Mouse (Mus musculus): Measurements from ENCODE around the gene 1810062G17Rik. TPM values are rescaled to one million over a fixed set of nuclear protein-coding genes. Genes with fewer than 3 reads are reported as not detected.

Gene 1810062G17Rik
- polyA plus RNA-seq, 1 experiment from 2014 or later: 1.2 TPM

GRCm38 (mm10) chr3:36455566-36455965 is 20.2 kb upstream of the 1810062G17Rik start:
- Histone ChIP-seq H3K36me3 (peaks cover 87% of the 10 kb centered on the region), H3K4me2 (no peak overlapping the region), H3K4me1 (replicated peaks) (0 out of 2 replicates have a peak, but pooled peaks cover 2% of the 10 kb centered on the region), H3K4me3 (no peak overlapping the region), H3K9me3 (replicated peaks) (no peaks in the 10 kb centered on the region), H3K27me3 (replicated peaks) (no peaks in the 10 kb centered on the region), H3K27ac (ENCODE audit: poor library complexity, severe bottlenecking) (no peak overlapping the region), H3K9ac (no peak overlapping the region)
- no peak for ATAC-seq (ENCODE audit: insufficient number of reproducible peaks, low FRiP score)
- WGBS: 78% methylated on average over 3 of the region's 3 CpGs

GRCm38 (mm10) chr3:36460717-36461116 is 15.0 kb upstream of the 1810062G17Rik start:
- Histone ChIP-seq H3K9ac (no peak overlapping the region), H3K9me3 (replicated peaks) (no peaks in the 10 kb centered on the region), H3K36me3 (peaks cover 78% of the 10 kb centered on the region), H3K4me3 (no peak overlapping the region), H3K4me2 (no peak overlapping the region), H3K27ac (ENCODE audit: poor library complexity, severe bottlenecking) (no peak overlapping the region), H3K4me1 (replicated peaks) (peaks cover 9% of the 10 kb centered on the region; the same call in 1 of the 2 replicates), H3K27me3 (replicated peaks) (no peaks in the 10 kb centered on the region)
- no peak for ATAC-seq (ENCODE audit: insufficient number of reproducible peaks, low FRiP score)
- 92% methylated on average over 7 of the region's 7 CpGs for WGBS

- no peaks in the 10 kb centered on the region for H3K27me3 ChIP-seq (replicated peaks)
- H3K4me3 ChIP-seq: no peak overlapping the region
- no peak for ATAC-seq (ENCODE audit: insufficient number of reproducible peaks, low FRiP score)
- no peaks in the 10 kb centered on the region for H3K9me3 ChIP-seq (replicated peaks)
- H3K36me3 ChIP-seq: peaks cover 71% of the 10 kb centered on the region
- H3K4me1 ChIP-seq (replicated peaks): peaks cover 19% of the 10 kb centered on the region
- H3K9ac ChIP-seq: no peak overlapping the region
- H3K4me2 ChIP-seq: no peak overlapping the region
- H3K27ac ChIP-seq (ENCODE audit: poor library complexity, severe bottlenecking): no peak overlapping the region
- WGBS: 87% methylated on average over 5 of the region's 5 CpGs
These were observed 13.9 kb upstream of the 1810062G17Rik start for GRCm38 (mm10) chr3:36461819-36462218.

- no peaks in the 10 kb centered on the region for H3K27me3 ChIP-seq (replicated peaks)
- H3K9ac ChIP-seq: no peak overlapping the region
- H3K9me3 ChIP-seq (replicated peaks): no peaks in the 10 kb centered on the region
- no peak overlapping the region for H3K4me2 ChIP-seq
- WGBS: 30% methylated on average over 1 of the region's 1 CpGs
- no peak for ATAC-seq (ENCODE audit: insufficient number of reproducible peaks, low FRiP score)
- H3K4me3 ChIP-seq: no peak overlapping the region
- peaks cover 66% of the 10 kb centered on the region for H3K36me3 ChIP-seq
- H3K4me1 ChIP-seq (replicated peaks): peaks cover 24% of the 10 kb centered on the region
- no peak overlapping the region for H3K27ac ChIP-seq (ENCODE audit: poor library complexity, severe bottlenecking)
These were observed 13.4 kb upstream of the 1810062G17Rik start for GRCm38 (mm10) chr3:36462348-36462747.

DNA sequence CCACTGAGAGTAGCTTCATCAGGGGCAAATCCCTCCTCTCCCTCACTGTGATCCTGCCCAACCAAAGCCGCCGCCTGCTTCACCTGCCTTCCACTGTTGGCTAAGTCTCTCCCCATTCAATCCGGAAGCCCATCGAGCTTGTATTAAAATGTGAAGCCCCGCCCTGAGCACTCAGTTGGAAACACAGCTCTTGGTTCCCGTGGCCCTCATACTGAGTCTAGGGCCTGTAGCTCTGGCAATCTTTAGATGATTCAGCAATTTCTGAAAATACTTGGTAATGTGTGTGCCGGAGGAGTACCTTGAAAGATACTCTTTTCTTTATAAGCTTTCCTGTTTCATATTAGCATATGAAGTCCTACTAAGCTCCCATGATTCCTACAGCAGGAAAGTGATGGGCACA is 10.2 kb upstream of the 1810062G17Rik start:
- no peaks in the 10 kb centered on the region for H3K27me3 ChIP-seq (replicated peaks)
- no peak overlapping the region for H3K9ac ChIP-seq
- peaks cover 50% of the 10 kb centered on the region for H3K4me1 ChIP-seq (replicated peaks)
- peaks cover 44% of the 10 kb centered on the region for H3K36me3 ChIP-seq
- no peaks in the 10 kb centered on the region for H3K9me3 ChIP-seq (replicated peaks)
- WGBS: 59% methylated on average over 7 of the region's 7 CpGs
- ATAC-seq (ENCODE audit: insufficient number of reproducible peaks, low FRiP score): no peak
- no peak overlapping the region for H3K4me3 ChIP-seq
- H3K4me2 ChIP-seq: no peak overlapping the region
- H3K27ac ChIP-seq (ENCODE audit: poor library complexity, severe bottlenecking): no peak overlapping the region

DNA sequence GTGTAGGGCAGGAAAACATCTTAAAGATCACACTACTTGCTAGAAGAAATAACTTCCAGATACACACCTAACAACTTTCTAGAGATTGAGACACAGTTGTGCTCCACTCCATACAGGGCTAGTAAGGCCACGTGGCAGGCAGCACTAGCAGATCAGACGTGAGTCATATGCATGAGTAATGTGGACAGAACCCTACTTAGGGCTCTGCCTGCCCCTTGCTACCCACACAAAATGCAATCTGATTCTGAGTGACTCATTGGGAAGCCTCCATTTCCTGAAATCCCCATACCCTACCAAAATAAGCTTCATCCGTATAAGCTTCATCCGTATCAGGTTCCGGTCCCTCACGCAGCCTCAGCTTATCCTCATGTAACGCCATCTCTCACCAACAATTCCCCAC is 8.1 kb upstream of the 1810062G17Rik start:
- 58% methylated on average over 7 of the region's 7 CpGs for WGBS
- Histone ChIP-seq H3K27me3 (replicated peaks) (no peaks in the 10 kb centered on the region), H3K4me3 (no peak overlapping the region), H3K9ac (no peak overlapping the region), H3K36me3 (peaks cover 25% of the 10 kb centered on the region), H3K9me3 (replicated peaks) (no peaks in the 10 kb centered on the region), H3K4me2 (no peak overlapping the region), H3K27ac (ENCODE audit: poor library complexity, severe bottlenecking) (no peak overlapping the region), H3K4me1 (replicated peaks) (peaks cover 66% of the 10 kb centered on the region)
- no peak for ATAC-seq (ENCODE audit: insufficient number of reproducible peaks, low FRiP score)

GRCm38 (mm10) chr3:36468871-36469270 is 6.9 kb upstream of the 1810062G17Rik start:
- no peak for ATAC-seq (ENCODE audit: insufficient number of reproducible peaks, low FRiP score)
- no peak overlapping the region for H3K4me2 ChIP-seq

DNA sequence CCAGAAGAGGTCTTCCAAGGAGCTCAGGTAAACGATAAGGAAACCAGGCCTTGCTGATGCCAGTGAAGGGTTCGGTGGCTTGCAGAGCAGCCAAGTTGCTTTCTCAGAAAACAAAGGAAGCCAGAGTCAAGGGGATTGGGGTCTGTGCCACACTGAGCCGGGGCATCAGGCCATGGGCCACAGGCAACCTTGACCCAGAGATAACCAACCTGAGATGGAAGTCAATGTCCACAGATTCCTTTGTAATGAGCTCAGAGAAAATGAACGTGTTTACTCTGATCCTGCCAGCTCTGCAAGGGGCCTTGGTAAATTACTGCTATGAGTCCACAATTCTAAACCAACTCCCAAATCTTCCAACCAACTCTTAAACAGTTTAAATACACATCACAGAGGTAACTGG is 3.9 kb upstream of the 1810062G17Rik start:
- 37% methylated on average over 4 of the region's 4 CpGs for WGBS
- H3K4me1 ChIP-seq (replicated peaks): peaks cover 67% of the 10 kb centered on the region
- no peaks in the 10 kb centered on the region for H3K27me3 ChIP-seq (replicated peaks)
- H3K27ac ChIP-seq (ENCODE audit: poor library complexity, severe bottlenecking): no peak overlapping the region
- H3K36me3 ChIP-seq: peaks cover 9% of the 10 kb centered on the region; the same call in 1 of the 2 replicates
- no peak overlapping the region for H3K4me3 ChIP-seq
- peak overlapping the region; percentile 33 for H3K4me2 ChIP-seq
- H3K9me3 ChIP-seq (replicated peaks): no peaks in the 10 kb centered on the region
- H3K9ac ChIP-seq: no peak overlapping the region
- ATAC-seq (ENCODE audit: insufficient number of reproducible peaks, low FRiP score): no peak

More at GRCm38 (mm10) chr3:36468871-36469270, 6.9 kb upstream of the 1810062G17Rik start:
- Histone ChIP-seq H3K27ac (ENCODE audit: poor library complexity, severe bottlenecking) (no peak overlapping the region), H3K9me3 (replicated peaks) (no peaks in the 10 kb centered on the region), H3K9ac (no peak overlapping the region), H3K36me3 (peaks cover 17% of the 10 kb centered on the region), H3K27me3 (replicated peaks) (no peaks in the 10 kb centered on the region), H3K4me3 (no peak overlapping the region), H3K4me1 (replicated peaks) (peaks cover 73% of the 10 kb centered on the region)
- 55% methylated on average over 2 of the region's 2 CpGs for WGBS

GRCm38 (mm10) chr3:36473222-36473621 is 2.5 kb upstream of the 1810062G17Rik start:
- Histone ChIP-seq H3K27me3 (replicated peaks) (no peaks in the 10 kb centered on the region), H3K9me3 (replicated peaks) (no peaks in the 10 kb centered on the region), H3K36me3 (peaks cover 9% of the 10 kb centered on the region; the same call in 1 of the 2 replicates), H3K9ac (no peak overlapping the region), H3K4me2 (peak overlapping the region; percentile 29), H3K4me3 (no peak overlapping the region), H3K27ac (ENCODE audit: poor library complexity, severe bottlenecking) (no peak overlapping the region), H3K4me1 (replicated peaks) (peaks cover 59% of the 10 kb centered on the region)
- ATAC-seq (ENCODE audit: insufficient number of reproducible peaks, low FRiP score): no peak
- WGBS: 94% methylated on average over 5 of the region's 5 CpGs

DNA sequence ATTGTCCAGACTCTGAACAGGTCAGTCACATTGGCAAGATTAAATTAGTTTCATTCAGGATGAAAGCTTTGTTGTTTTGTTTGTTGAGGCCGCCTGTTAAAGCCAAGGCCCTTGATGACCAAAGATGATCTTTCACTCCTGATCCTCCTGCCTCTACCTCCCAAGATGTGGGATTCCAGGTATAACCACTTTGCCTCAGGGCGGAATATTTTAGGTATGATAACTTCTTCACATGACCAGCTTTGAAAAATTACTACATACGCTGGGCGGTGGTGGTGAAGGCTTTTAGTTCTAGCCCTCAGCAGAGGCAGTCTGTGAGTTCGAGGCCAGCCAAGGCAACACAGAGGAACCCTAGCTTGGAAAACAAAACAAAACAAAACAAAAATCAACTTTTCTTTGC is 1.3 kb upstream of the 1810062G17Rik start:
- peaks cover 53% of the 10 kb centered on the region for H3K4me1 ChIP-seq (replicated peaks)
- no peak overlapping the region for H3K27ac ChIP-seq (ENCODE audit: poor library complexity, severe bottlenecking)
- no peaks in the 10 kb centered on the region for H3K9me3 ChIP-seq (replicated peaks)
- H3K4me3 ChIP-seq: peak overlapping the region; percentile 92
- no peak for ATAC-seq (ENCODE audit: insufficient number of reproducible peaks, low FRiP score)
- peak overlapping the region; percentile 94 for H3K9ac ChIP-seq
- WGBS: 72% methylated on average over 5 of the region's 5 CpGs
- H3K36me3 ChIP-seq: peaks cover 5% of the 10 kb centered on the region; the same call in 1 of the 2 replicates
- no peaks in the 10 kb centered on the region for H3K27me3 ChIP-seq (replicated peaks)
- H3K4me2 ChIP-seq: peak overlapping the region; percentile 87

DNA sequence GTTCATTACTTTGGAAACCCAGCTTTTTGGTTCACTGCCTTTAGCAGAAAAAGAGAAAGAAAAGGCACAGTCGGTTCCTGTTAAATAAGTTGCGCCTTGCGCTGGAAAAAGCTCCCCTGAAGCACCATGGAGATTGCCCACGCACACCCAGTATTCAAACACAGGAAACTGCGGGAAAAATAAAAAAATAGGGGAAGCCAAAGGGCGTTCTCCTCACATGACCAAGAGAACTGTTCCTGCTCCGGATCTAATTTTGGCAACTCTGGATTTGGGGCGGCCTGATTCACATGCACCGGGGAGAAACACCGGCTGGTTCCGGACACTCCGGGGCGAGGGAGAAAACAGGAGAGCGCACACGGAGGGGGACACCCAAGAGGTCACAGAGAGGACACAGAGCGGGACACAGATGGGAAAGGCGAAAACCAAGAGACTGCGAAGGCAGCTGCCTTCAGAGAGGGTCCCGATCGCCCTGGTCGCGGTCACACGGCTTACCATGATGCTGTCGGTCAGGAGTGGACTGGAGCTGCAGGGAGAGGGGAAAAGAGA is 726 bp upstream of the 1810062G17Rik start:
- H3K4me3 ChIP-seq: peak overlapping the region; percentile 92
- H3K36me3 ChIP-seq: peaks cover 2% of the 10 kb centered on the region; the same call in 1 of the 2 replicates
- H3K9me3 ChIP-seq (replicated peaks): no peaks in the 10 kb centered on the region
- H3K27ac ChIP-seq (ENCODE audit: poor library complexity, severe bottlenecking): peak overlapping the region; percentile 97
- H3K4me2 ChIP-seq: peak overlapping the region; percentile 87
- H3K27me3 ChIP-seq (replicated peaks): no peaks in the 10 kb centered on the region
- H3K4me1 ChIP-seq (replicated peaks): peaks cover 48% of the 10 kb centered on the region
- H3K9ac ChIP-seq: peak overlapping the region; percentile 94
- ATAC-seq (ENCODE audit: insufficient number of reproducible peaks, low FRiP score): peak; percentile 36; the same call in 1 of the 2 replicates
- 1% methylated on average over 24 of the region's 24 CpGs for WGBS
